Mouse (Mus musculus) MEL (cell line): ENCODE measurements around the gene Thsd4.

Source experiments
- CHD1 ChIP-seq: IDR thresholded peaks from 2 replicates; pipeline ENCODE4 v1.6.1; 2012; ENCODE audit warnings: low read depth, mild to moderate bottlenecking, inconsistent platforms, low read length, improper control_type of control experiment
- NELFE ChIP-seq: IDR thresholded peaks from 2 replicates; pipeline ENCODE4 v1.6.1; 2011; ENCODE audit warnings: low read depth, low read length, improper control_type of control experiment
- POLR2A ChIP-seq, 2 experiments: IDR thresholded peaks; 2 replicates each; pipeline ENCODE4 v1.6.1; 2011 to 2012; ENCODE audit warnings: low read length in 2 of 2, mild to moderate bottlenecking in 2 of 2, control low read depth in 1 of 2, improper control_type of control experiment in 1 of 2, low read depth in 1 of 2, moderate library complexity in 1 of 2; ENCODE audit not compliant: control insufficient read depth in 1 of 2, insufficient read depth in 1 of 2, poor library complexity in 1 of 2
- RCOR1 ChIP-seq: IDR thresholded peaks from 2 replicates; pipeline ENCODE4 v1.6.1; 2012; ENCODE audit warnings: low read depth, mild to moderate bottlenecking, inconsistent platforms, low read length, improper control_type of control experiment

GRCm38 (mm10) chr9:60405777-60406176 lies 116.1 kb downstream of the Thsd4 start:
- no peak for TF ChIP-seq CHD1
- TF ChIP-seq POLR2A (IDR thresholded peaks at IDR 0.05; ENCODE audit: control insufficient read depth in 1 of 2, insufficient read depth in 1 of 2, low read depth in 1 of 2, low read length in 2 of 2, poor library complexity in 1 of 2), result no peak
- TF ChIP-seq NELFE, result no peak
- TF ChIP-seq RCOR1, result no peak
